Mouse (Mus musculus) cerebellum, adult 18-20 months (tissue): ENCODE results near the gene Vmn1r183.
"Not testable (repeated sequence)": the region's sequence is repeated elsewhere in the genome, so short reads cannot be mapped to it uniquely, and the experiment has no call there.

Experiments used
- DNase-seq, 2 experiments: peaks; one replicate each; pipeline ENCODE4 v3.0.0; 2021

Gene Vmn1r183

GRCm38 (mm10) chr7:24052660-24053304 is at the start of gene Vmn1r183:
TSS of gene Vmn1r183 (plus strand) at chr7:24053254.
- no peak for DNase-seq

- not testable (repeated sequence) for DNase-seq
Measured at GRCm38 (mm10) chr7:24074424-24074823, 21.4 kb downstream of the Vmn1r183 start.

GRCm38 (mm10) chr7:24081634-24082431 is 28.8 kb downstream of the Vmn1r183 start, which contains the start of gene Zfp180:
TSS of gene Zfp180 (plus strand) at chr7:24081924.
- DNase-seq: peak; percentile 94 to 98

- no peak for DNase-seq
Measured at GRCm38 (mm10) chr7:24082457-24083235, 29.6 kb downstream of the Vmn1r183 start.

DNA sequence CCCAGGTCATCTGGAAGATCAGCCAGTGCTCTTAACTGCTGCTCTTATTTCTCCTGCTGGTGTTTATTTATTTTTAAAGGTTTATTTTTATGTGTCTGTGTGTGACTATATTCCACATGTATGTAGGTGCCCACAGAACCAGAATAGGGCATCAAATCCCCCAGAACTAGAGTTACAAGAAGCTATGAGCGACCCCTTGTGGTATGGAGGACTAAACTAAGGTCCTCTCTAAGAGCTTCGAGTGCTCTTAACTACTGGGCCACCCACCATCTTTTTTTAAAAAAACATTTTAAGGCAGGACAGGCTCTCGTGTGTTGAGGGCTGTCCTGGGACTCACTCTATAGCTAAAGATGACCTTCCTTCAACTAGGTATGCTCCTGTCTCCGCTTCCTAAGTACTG is 33.8 kb downstream of the Vmn1r183 start:
- DNase-seq: no peak

- no peak for DNase-seq
Measured at GRCm38 (mm10) chr7:24087485-24088125, 34.6 kb downstream of the Vmn1r183 start.

- no peak for DNase-seq
Measured at GRCm38 (mm10) chr7:24104403-24104802, 51.3 kb downstream of the Vmn1r183 start.

DNA sequence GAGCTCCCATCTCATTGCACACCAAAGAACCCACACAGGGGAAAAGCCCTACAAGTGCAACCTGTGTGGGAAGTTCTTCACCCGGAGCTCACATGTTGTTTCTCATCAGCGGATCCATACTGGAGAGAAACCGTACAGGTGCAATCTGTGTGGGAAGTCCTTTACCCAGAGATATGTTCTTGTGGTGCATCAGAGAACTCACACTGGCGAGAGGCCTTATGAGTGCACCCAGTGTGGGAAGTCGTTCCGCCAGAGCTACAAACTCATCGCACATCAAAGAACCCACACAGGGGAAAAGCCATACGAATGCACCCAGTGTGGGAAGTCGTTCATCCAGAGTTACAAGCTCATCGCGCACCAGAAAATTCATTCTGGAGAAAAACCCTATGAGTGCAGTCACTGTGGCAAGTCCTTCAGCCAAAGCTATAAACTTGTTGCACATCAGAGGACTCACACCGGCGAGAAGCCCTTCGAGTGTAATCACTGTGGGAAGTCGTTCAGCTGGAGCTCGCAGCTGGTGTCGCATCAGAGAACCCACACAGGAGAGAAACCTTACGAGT is 52.2 kb downstream of the Vmn1r183 start:
- DNase-seq: no peak

- DNase-seq: no peak
Measured at GRCm38 (mm10) chr7:24110839-24111238, 57.8 kb downstream of the Vmn1r183 start.

GRCm38 (mm10) chr7:24111772-24112155 is 58.7 kb downstream of the Vmn1r183 start:
- DNase-seq: no peak

DNA sequence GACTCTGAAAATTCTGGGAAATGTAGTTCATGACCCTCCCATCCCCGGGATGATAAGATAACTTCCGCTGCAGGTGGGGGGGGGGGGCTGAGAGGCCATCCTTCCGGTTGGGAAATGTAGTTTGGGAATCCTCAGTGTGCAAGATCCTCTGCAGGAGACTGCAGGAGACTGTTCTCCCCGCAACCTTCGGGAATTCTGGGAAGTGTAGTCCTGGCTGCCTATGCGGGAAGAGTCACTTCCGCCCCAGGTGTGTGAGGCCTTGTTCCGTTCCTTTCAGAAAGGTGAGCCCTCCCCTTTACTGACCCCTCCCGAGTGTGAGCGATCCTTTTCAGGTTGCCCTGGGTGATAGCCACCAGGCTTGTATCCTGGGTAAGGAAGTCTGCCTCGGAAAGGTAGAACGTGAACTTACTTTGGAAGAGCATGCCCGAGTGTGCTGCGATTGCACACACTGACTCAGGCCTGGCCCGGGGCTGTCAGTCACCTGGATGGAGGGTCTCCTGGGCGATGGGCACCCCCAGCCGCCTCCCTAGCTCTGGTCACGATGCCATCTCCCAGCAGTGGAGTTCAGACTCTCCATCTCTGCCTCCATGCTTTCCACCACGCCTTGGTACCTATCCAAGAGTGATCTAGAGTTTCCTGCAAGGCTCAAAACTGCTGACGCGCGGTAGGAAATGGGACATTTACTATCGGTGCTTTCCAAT is 59.3 kb downstream of the Vmn1r183 start, which contains the start of gene Zfp112:
Gene Zfp112, plus strand, starts transcription at position 159 of the 701 bp plus-strand sequence.
- DNase-seq: peak; percentile 84 to 95

- peak; percentile 67 to 76 for DNase-seq
Measured at GRCm38 (mm10) chr7:24113001-24113400, 59.9 kb downstream of the Vmn1r183 start.
